Mouse (Mus musculus) midbrain, embryonic 12.5 days (tissue): ENCODE measurements around the gene 4921530L21Rik. TPM values are rescaled to one million over a fixed set of nuclear protein-coding genes. Genes with fewer than 3 reads are reported as not detected.

Source experiments
- ATAC-seq: fragments of 200-750 bp; cut with Nextera tagmentation; 2 replicates; pipeline ENCODE4 v1.8.0; 2017; ENCODE audit warnings: low read depth, moderate TSS enrichment, moderate library complexity; ENCODE audit not compliant: low FRiP score
- H3K27ac ChIP-seq: fragments of 300-500 bp; sonication (generic); replicated peaks from 2 replicates; pipeline ENCODE4 v1.5.1; 2016; ENCODE audit warnings: mild to moderate bottlenecking
- H3K27me3 ChIP-seq: fragments of 300-500 bp; sonication (generic); 2 replicates; pipeline ENCODE4 v1.6.1; 2016; ENCODE audit warnings: mild to moderate bottlenecking
- H3K36me3 ChIP-seq: fragments of 300-500 bp; sonication (generic); 2 replicates; pipeline ENCODE4 v1.6.1; 2016
- H3K4me1 ChIP-seq: fragments of 300-500 bp; sonication (generic); 2 replicates; pipeline ENCODE4 v1.6.1; 2016
- H3K4me2 ChIP-seq: fragments of 300-500 bp; sonication (generic); replicated peaks from 2 replicates; pipeline ENCODE4 v1.6.1; 2016; ENCODE audit warnings: mild to moderate bottlenecking, moderate library complexity
- H3K4me3 ChIP-seq: fragments of 300-500 bp; sonication (generic); 2 replicates; pipeline ENCODE4 v1.5.1; 2016; ENCODE audit warnings: mild to moderate bottlenecking
- H3K9ac ChIP-seq: fragments of 300-500 bp; sonication (generic); replicated peaks from 2 replicates; pipeline ENCODE4 v1.6.1; 2016; ENCODE audit warnings: mild to moderate bottlenecking, moderate library complexity
- H3K9me3 ChIP-seq: fragments of 300-500 bp; sonication (generic); 2 replicates; pipeline ENCODE4 v1.6.1; 2016; ENCODE audit warnings: mild to moderate bottlenecking
- WGBS: fragments of 180-500 bp; shearing (Covaris S2); methylation state at CpG from one replicate; pipeline ENCODE4 v1.1.7; 2016; 5-methylcytosine and 5-hydroxymethylcytosine counted together
- polyA plus RNA-seq: library from polyadenylated mRNA; unstranded; fragments of >200 nt; fragmentation: Nextera tagmentation; extraction: Ambion mirVana; gene quantifications from 2 replicates; pipeline ENCODE4 v1.2.1, GENCODE M21; 2016

Gene 4921530L21Rik
- polyA plus RNA-seq, 1 experiment from 2014 or later = not detected

DNA sequence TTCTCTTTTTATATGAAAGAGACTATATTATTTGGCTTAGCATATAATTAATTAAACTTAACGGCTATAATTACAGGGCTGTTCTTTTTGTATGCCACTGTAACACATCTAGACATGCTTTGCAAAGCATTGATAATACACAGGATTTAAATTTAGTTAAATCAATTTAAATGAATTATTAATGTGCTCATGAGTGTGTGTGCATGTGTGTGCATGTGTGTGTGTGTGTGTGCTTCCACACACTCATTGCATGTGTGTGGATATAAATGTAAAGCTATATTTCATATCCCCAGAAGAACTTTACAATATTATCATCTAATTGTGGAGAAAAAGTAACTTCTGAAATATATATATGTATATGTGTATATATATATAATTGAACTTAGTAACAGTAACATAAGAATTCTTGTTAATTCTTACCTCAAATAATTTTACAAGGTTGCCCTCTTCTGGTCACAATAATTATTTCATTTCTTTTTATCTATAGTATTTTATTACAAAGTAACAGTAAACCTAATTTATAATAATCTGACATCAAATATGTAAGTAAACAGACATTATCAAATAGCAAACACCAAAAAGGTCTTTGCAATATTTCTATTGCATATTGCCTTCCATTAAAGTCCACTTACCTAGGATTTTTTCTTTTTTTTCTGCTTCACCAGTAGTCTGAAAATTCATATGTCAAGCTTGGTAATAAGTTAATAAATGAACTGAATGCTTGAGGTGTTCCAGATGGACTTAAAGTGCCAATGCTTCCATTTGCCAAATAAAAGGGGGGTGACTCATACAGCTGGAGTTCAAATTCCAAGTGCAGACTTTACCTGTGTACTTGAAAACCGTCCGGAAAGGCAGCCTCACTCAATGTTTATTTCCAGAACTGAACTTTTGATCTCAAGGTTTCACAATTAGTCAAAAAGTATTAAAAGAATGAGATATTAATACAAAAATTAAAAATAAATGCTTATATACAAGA lies 47.0 kb downstream of the 4921530L21Rik start:
- Histone ChIP-seq H3K4me3 (no peak overlapping the region), H3K27me3 (no peaks in the 10 kb centered on the region), H3K9me3 (no peaks in the 10 kb centered on the region), H3K36me3 (no peaks in the 10 kb centered on the region), H3K27ac (no peak overlapping the region), H3K9ac (no peak overlapping the region), H3K4me1 (no peaks in the 10 kb centered on the region), H3K4me2 (no peak overlapping the region)
- 90% methylated on average over 3 of the region's 3 CpGs for WGBS
- ATAC-seq = no peak
